Mouse (Mus musculus) midbrain, embryonic 10.5 days (tissue): Measurements from ENCODE around the gene Fam84a. TPM values are rescaled to one million over a fixed set of nuclear protein-coding genes. Genes with fewer than 3 reads are reported as not detected.

ENCODE experiments used
- DNase-seq: peaks from one replicate; pipeline ENCODE4 v3.0.0-alpha.2; 2017; ENCODE audit warnings: low spot score
- H3K27ac ChIP-seq: fragments of 300-500 bp; sonication (generic); replicated peaks from 2 replicates; pipeline ENCODE4 v1.5.1; 2016; ENCODE audit warnings: mild to moderate bottlenecking
- H3K27me3 ChIP-seq: fragments of 300-500 bp; sonication (generic); 2 replicates; pipeline ENCODE4 v1.6.1; 2016; ENCODE audit warnings: low read depth, mild to moderate bottlenecking; ENCODE audit not compliant: poor library complexity, severe bottlenecking
- H3K36me3 ChIP-seq: fragments of 300-500 bp; sonication (generic); 2 replicates; pipeline ENCODE4 v1.6.1; 2016; ENCODE audit warnings: mild to moderate bottlenecking, moderate library complexity
- H3K4me1 ChIP-seq: fragments of 300-500 bp; sonication (generic); 2 replicates; pipeline ENCODE4 v1.6.1; 2016
- H3K4me3 ChIP-seq: fragments of 300-500 bp; sonication (generic); 2 replicates; pipeline ENCODE4 v1.5.1; 2016; ENCODE audit warnings: mild to moderate bottlenecking, moderate library complexity
- H3K9me3 ChIP-seq: fragments of 300-500 bp; sonication (generic); replicated peaks from 2 replicates; pipeline ENCODE4 v1.6.1; 2016; ENCODE audit warnings: mild to moderate bottlenecking
- polyA plus RNA-seq: library from polyadenylated mRNA; unstranded; fragments of >200 nt; fragmentation: Nextera tagmentation; extraction: Ambion mirVana; gene quantifications from 2 replicates; pipeline ENCODE4 v1.2.1, GENCODE M21; 2016

Gene Fam84a
- polyA plus RNA-seq, 1 experiment from 2014 or later: 11.7 TPM

DNA sequence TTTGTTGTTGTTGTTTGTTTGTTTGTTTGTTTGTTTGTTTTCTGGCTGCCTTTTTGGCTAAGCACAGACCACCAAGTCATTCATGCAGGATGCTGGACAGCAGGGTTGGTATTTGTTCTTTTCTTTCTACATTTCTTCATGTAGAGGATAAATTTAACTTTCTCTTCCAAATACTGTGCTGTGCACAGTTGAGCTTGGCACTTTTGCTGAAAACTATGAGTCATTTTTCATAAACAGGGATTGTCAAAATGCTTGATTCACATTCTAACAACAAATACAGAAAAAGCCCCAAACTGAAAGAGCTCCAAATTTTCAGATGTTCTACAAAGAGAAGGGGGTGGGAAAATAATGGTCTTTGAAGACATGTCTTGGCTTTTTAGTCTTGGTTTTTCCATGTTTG is 54.9 kb downstream of the Fam84a start:
- Histone ChIP-seq H3K27me3 (no peaks in the 10 kb centered on the region), H3K4me1 (no peaks in the 10 kb centered on the region), H3K36me3 (no peaks in the 10 kb centered on the region), H3K27ac (no peak overlapping the region), H3K4me3 (no peak overlapping the region), H3K9me3 (no peaks in the 10 kb centered on the region)
- no peak for DNase-seq
